Mouse (Mus musculus) embryonic facial prominence, embryonic 14.5 days (tissue): ENCODE measurements around the gene Pbx1. TPM values are rescaled to one million over a fixed set of nuclear protein-coding genes. Genes with fewer than 3 reads are reported as not detected.
A peak's percentile ranks its signal among the peaks of the same experiment; 100 is the strongest.

Experiments used
- ATAC-seq: fragments of 200-750 bp; cut with Nextera tagmentation; 2 replicates; pipeline ENCODE4 v1.8.0; 2017; ENCODE audit warnings: low read depth, moderate number of reproducible peaks, moderate TSS enrichment
- DNase-seq: peaks from one replicate; pipeline ENCODE4 v3.0.0-alpha.2; 2015; ENCODE audit warnings: low spot score
- H3K27ac ChIP-seq: fragments of 300-500 bp; sonication (generic); replicated peaks from 2 replicates; pipeline ENCODE4 v1.5.1; 2014; ENCODE audit warnings: low read depth, mild to moderate bottlenecking, low read length, moderate library complexity
- H3K27me3 ChIP-seq: fragments of 300-500 bp; sonication (generic); replicated peaks from 2 replicates; pipeline ENCODE4 v1.6.1; 2014; ENCODE audit warnings: low read length; ENCODE audit not compliant: control insufficient read depth, insufficient read depth
- H3K36me3 ChIP-seq: fragments of 300-500 bp; sonication (generic); 2 replicates; pipeline ENCODE4 v1.6.1; 2014; ENCODE audit warnings: low read length, mixed read lengths; ENCODE audit not compliant: control insufficient read depth, insufficient read depth
- H3K4me1 ChIP-seq: fragments of 300-500 bp; sonication (generic); 2 replicates; pipeline ENCODE4 v1.6.1; 2014; ENCODE audit warnings: antibody characterized with exemption, low read length; ENCODE audit not compliant: control insufficient read depth, insufficient read depth
- H3K4me2 ChIP-seq: fragments of 300-500 bp; sonication (generic); 2 replicates; pipeline ENCODE4 v1.6.1; 2014; ENCODE audit warnings: low read depth, mild to moderate bottlenecking, low read length, moderate library complexity, mixed read lengths
- H3K4me3 ChIP-seq: fragments of 300-500 bp; sonication (generic); 2 replicates; pipeline ENCODE4 v1.5.1; 2014; ENCODE audit warnings: low read depth, mild to moderate bottlenecking, low read length
- H3K9ac ChIP-seq: fragments of 300-500 bp; sonication (generic); 2 replicates; pipeline ENCODE4 v1.6.1; 2014; ENCODE audit warnings: low read depth, mild to moderate bottlenecking, low read length, moderate library complexity, mixed read lengths
- H3K9me3 ChIP-seq: fragments of 300-500 bp; sonication (generic); 2 replicates; pipeline ENCODE4 v1.6.1; 2016; ENCODE audit warnings: low read length; ENCODE audit not compliant: control insufficient read depth
- WGBS: fragments of 180-500 bp; shearing (Covaris S2); extraction: QIAGEN DNeasy Blood & Tissue Kit; methylation state at CpG from one replicate; pipeline ENCODE4 v1.1.7; 2014; 5-methylcytosine and 5-hydroxymethylcytosine counted together
- polyA plus RNA-seq: library from polyadenylated mRNA; unstranded; fragments of >200 nt; fragmentation: Nextera tagmentation; extraction: Ambion mirVana; gene quantifications from 2 replicates; pipeline ENCODE4 v1.2.1, GENCODE M21; 2014

Gene Pbx1
- polyA plus RNA-seq, 1 experiment from 2014 or later, result 30.5 TPM

- H3K4me2 ChIP-seq, result no peak overlapping the region
- no peak for ATAC-seq
- H3K4me1 ChIP-seq, result peaks cover 24% of the 10 kb centered on the region
- H3K27ac ChIP-seq, result no peak overlapping the region; the same call in 1 of the 2 replicates
- H3K27me3 ChIP-seq, result no peaks in the 10 kb centered on the region
- WGBS, result 49% methylated on average over 2 of the region's 2 CpGs
- DNase-seq, result no peak
- no peak overlapping the region for H3K9ac ChIP-seq
- H3K4me3 ChIP-seq, result no peak overlapping the region
- no peaks in the 10 kb centered on the region for H3K9me3 ChIP-seq
- peaks cover 10% of the 10 kb centered on the region; the same call in 1 of the 2 replicates for H3K36me3 ChIP-seq
Observed at GRCm38 (mm10) chr1:168403529-168403928, 28.5 kb downstream of the Pbx1 start.

GRCm38 (mm10) chr1:168402683-168403082, 29.4 kb downstream of the Pbx1 start:
- no peaks in the 10 kb centered on the region for H3K27me3 ChIP-seq
- no peak overlapping the region for H3K27ac ChIP-seq
- H3K4me3 ChIP-seq, result no peak overlapping the region
- peak; percentile 64 for ATAC-seq
- peak; percentile 81 for DNase-seq
- peaks cover 24% of the 10 kb centered on the region for H3K4me1 ChIP-seq
- 36% methylated on average over 7 of the region's 7 CpGs for WGBS
- no peak overlapping the region for H3K9ac ChIP-seq
- no peak overlapping the region for H3K4me2 ChIP-seq
- no peaks in the 10 kb centered on the region for H3K9me3 ChIP-seq
- H3K36me3 ChIP-seq, result peaks cover 13% of the 10 kb centered on the region; the same call in 1 of the 2 replicates

- ATAC-seq (no peak), DNase-seq (no peak)
- Histone ChIP-seq H3K9ac (no peak overlapping the region), H3K4me3 (no peak overlapping the region), H3K4me2 (no peak overlapping the region), H3K36me3 (peaks cover 16% of the 10 kb centered on the region; the same call in 1 of the 2 replicates), H3K9me3 (no peaks in the 10 kb centered on the region), H3K27me3 (no peaks in the 10 kb centered on the region), H3K27ac (no peak overlapping the region), H3K4me1 (peaks cover 28% of the 10 kb centered on the region)
- 56% methylated on average over 3 of the region's 3 CpGs for WGBS
Observed at GRCm38 (mm10) chr1:168395523-168396159, 36.4 kb downstream of the Pbx1 start.

- H3K4me3 ChIP-seq, result no peak overlapping the region
- H3K4me2 ChIP-seq, result no peak overlapping the region
- no peak for ATAC-seq
- no peak overlapping the region for H3K27ac ChIP-seq
- peaks cover 28% of the 10 kb centered on the region for H3K4me1 ChIP-seq
- H3K9ac ChIP-seq, result no peak overlapping the region
- 69% methylated on average over 6 of the region's 6 CpGs for WGBS
- no peaks in the 10 kb centered on the region for H3K9me3 ChIP-seq
- H3K27me3 ChIP-seq, result no peaks in the 10 kb centered on the region
- peaks cover 14% of the 10 kb centered on the region for H3K36me3 ChIP-seq
- no peak for DNase-seq
Observed at GRCm38 (mm10) chr1:168394535-168394934, 37.5 kb downstream of the Pbx1 start.

- H3K36me3 ChIP-seq, result peaks cover 20% of the 10 kb centered on the region
- no peak overlapping the region for H3K4me2 ChIP-seq
- WGBS, result 54% methylated on average over 4 of the region's 4 CpGs
- H3K27me3 ChIP-seq, result no peaks in the 10 kb centered on the region
- H3K27ac ChIP-seq, result peak overlapping the region; percentile 22; the same call in 1 of the 2 replicates
- no peak for ATAC-seq
- H3K4me3 ChIP-seq, result no peak overlapping the region
- no peaks in the 10 kb centered on the region for H3K9me3 ChIP-seq
- peaks cover 28% of the 10 kb centered on the region for H3K4me1 ChIP-seq
- H3K9ac ChIP-seq, result no peak overlapping the region
- DNase-seq, result no peak
Observed at GRCm38 (mm10) chr1:168393456-168393855, 38.6 kb downstream of the Pbx1 start.

GRCm38 (mm10) chr1:168392500-168392853, 39.6 kb downstream of the Pbx1 start:
- H3K9ac ChIP-seq, result no peak overlapping the region
- ATAC-seq (0 out of 2 replicates have a peak, but pooled peaks have one; percentile 24), DNase-seq (no peak)
- no peaks in the 10 kb centered on the region for H3K27me3 ChIP-seq
- peaks cover 28% of the 10 kb centered on the region for H3K4me1 ChIP-seq
- peak overlapping the region; percentile 74 for H3K27ac ChIP-seq
- WGBS, result 29% methylated on average over 5 of the region's 5 CpGs
- H3K36me3 ChIP-seq, result peaks cover 16% of the 10 kb centered on the region
- H3K4me2 ChIP-seq, result peak overlapping the region; percentile 46
- no peaks in the 10 kb centered on the region for H3K9me3 ChIP-seq
- peak overlapping the region; percentile 14; the same call in 1 of the 2 replicates for H3K4me3 ChIP-seq

GRCm38 (mm10) chr1:168391617-168392499, 40.2 kb downstream of the Pbx1 start:
- ATAC-seq (peak; percentile 68), DNase-seq (peak; percentile 94)
- Histone ChIP-seq H3K9me3 (no peaks in the 10 kb centered on the region), H3K27ac (peak overlapping the region; percentile 74), H3K9ac (no peak overlapping the region), H3K36me3 (peaks cover 16% of the 10 kb centered on the region), H3K4me3 (peak overlapping the region; percentile 14; the same call in 1 of the 2 replicates), H3K27me3 (no peaks in the 10 kb centered on the region), H3K4me1 (peaks cover 28% of the 10 kb centered on the region), H3K4me2 (peak overlapping the region; percentile 46)
- WGBS, result 13% methylated on average over 20 of the region's 20 CpGs

GRCm38 (mm10) chr1:168390748-168391147, 41.3 kb downstream of the Pbx1 start:
- H3K27me3 ChIP-seq, result no peaks in the 10 kb centered on the region
- H3K4me2 ChIP-seq, result no peak overlapping the region
- H3K4me3 ChIP-seq, result no peak overlapping the region
- H3K9me3 ChIP-seq, result no peaks in the 10 kb centered on the region
- no peak overlapping the region for H3K9ac ChIP-seq
- no peak for DNase-seq
- H3K36me3 ChIP-seq, result peaks cover 16% of the 10 kb centered on the region
- H3K27ac ChIP-seq, result peak overlapping the region; percentile 74
- H3K4me1 ChIP-seq, result peaks cover 33% of the 10 kb centered on the region
- ATAC-seq, result no peak
